Mouse (Mus musculus): ENCODE data around the gene Rsph6a. TPM values are rescaled to one million over a fixed set of nuclear protein-coding genes. Genes with fewer than 3 reads are reported as not detected.
"Not testable (repeated sequence)": the region's sequence is repeated elsewhere in the genome, so short reads cannot be mapped to it uniquely, and the experiment has no call there.

Gene Rsph6a
- polyA plus RNA-seq, 1 experiment from 2014 or later, result not detected

- H3K9me3 ChIP-seq (replicated peaks), result no peaks in the 10 kb centered on the region
- H3K4me1 ChIP-seq, result peaks cover 9% of the 10 kb centered on the region
- H3K9ac ChIP-seq, result no peak overlapping the region
- ATAC-seq (replicated peaks; ENCODE audit: low FRiP score), result no peak
- no peak overlapping the region for H3K4me3 ChIP-seq (replicated peaks)
- 80% methylated on average over 8 of the region's 8 CpGs for WGBS
- H3K36me3 ChIP-seq, result peaks cover 93% of the 10 kb centered on the region
- no peak overlapping the region for H3K4me2 ChIP-seq
- no peaks in the 10 kb centered on the region for H3K27me3 ChIP-seq
- H3K27ac ChIP-seq, result no peak overlapping the region
Measured at GRCm38 (mm10) chr7:19050172-19050571, 4.3 kb upstream of the Rsph6a start.

DNA sequence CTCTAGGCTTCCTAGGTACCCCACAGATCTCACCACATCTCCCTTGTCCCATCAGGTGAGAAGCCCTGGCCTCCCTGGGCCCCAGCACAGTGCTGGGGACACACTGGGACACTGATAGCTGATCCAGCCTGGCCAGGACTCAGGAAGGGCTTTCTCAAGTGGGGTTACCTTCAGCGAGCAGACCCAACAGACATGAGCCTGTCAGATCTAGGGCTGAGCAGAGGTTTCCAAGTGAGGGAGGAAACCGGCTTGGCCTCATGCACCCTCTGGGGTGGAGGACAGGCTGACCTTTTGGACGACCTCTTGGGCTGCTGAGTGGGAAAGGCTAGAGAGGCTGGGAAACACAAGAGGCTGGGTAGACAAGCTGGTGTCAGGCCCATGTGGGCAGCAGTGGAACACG, 3.3 kb upstream of the Rsph6a start:
- H3K4me3 ChIP-seq (replicated peaks), result no peak overlapping the region
- whole genome bisulfite sequencing, result 60% methylated on average over 4 of the region's 4 CpGs
- H3K27ac ChIP-seq, result no peak overlapping the region
- H3K4me1 ChIP-seq, result peaks cover 9% of the 10 kb centered on the region
- H3K27me3 ChIP-seq, result no peaks in the 10 kb centered on the region
- H3K36me3 ChIP-seq, result peaks cover 84% of the 10 kb centered on the region
- H3K9me3 ChIP-seq (replicated peaks), result no peaks in the 10 kb centered on the region
- H3K4me2 ChIP-seq, result no peak overlapping the region
- H3K9ac ChIP-seq, result no peak overlapping the region
- no peak for ATAC-seq (replicated peaks; ENCODE audit: low FRiP score)

DNA sequence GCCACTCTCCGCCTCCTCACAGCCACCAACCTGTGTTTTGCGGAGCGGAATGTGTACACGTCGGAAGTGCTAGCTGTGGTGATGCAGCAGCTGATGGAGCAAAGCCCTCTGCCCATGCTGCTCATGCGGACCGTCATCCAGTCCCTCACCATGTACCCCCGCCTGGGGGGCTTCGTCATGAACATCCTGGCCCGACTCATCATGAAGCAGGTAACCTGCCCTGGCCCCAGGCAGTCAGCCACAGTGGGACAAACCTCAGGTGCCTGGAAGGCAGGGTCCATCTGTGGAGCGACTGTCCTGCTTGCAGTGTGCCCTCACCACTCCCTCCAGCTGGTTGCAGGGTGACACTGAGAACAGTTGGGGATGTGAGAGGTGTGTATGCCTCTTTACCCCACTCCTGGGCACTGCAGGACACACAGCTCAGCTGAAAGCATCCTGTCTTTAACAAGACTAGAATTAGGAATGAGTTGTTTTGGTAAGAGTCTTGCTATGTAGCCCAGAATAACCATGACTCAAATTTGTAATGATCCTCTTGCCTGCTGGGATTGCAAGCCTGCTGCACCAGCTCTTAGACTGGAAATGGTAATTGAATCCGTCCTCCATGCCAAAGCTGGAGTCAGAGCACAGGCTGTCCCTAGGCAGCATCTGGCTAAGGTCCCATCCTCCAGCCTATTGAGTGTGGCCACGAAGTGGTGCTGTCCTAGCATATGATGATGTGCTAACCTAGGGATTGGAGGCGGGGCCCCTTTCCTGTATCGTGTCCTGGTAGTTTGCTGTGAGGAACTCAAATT, 1.9 kb upstream of the Rsph6a start:
- H3K4me2 ChIP-seq, result no peak overlapping the region
- H3K27me3 ChIP-seq, result no peaks in the 10 kb centered on the region
- peaks cover 70% of the 10 kb centered on the region for H3K36me3 ChIP-seq
- peaks cover 9% of the 10 kb centered on the region for H3K4me1 ChIP-seq
- WGBS, result 91% methylated on average over 15 of the region's 15 CpGs
- H3K27ac ChIP-seq, result no peak overlapping the region
- H3K9ac ChIP-seq, result no peak overlapping the region
- no peaks in the 10 kb centered on the region for H3K9me3 ChIP-seq (replicated peaks)
- H3K4me3 ChIP-seq (replicated peaks), result no peak overlapping the region
- ATAC-seq (replicated peaks; ENCODE audit: low FRiP score), result no peak

GRCm38 (mm10) chr7:19053136-19053532, 1.4 kb upstream of the Rsph6a start:
- peaks cover 64% of the 10 kb centered on the region for H3K36me3 ChIP-seq
- 89% methylated on average over 7 of the region's 7 CpGs for whole genome bisulfite sequencing

DNA sequence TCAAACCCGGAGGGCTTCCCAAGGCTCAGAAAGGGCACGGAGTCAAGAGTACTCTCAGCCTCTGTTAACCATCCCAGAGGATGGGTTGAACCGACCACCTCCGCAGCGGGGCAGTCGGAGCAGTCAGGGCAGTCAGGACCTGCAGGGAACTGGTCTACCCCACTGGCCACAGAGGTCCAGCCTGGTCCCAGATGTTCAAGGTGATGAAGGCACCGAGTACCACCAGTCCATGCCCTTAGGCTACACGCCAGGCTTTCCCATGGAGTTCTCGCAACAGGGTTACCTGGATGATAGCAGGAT, 237 bp downstream of the Rsph6a start:
- ATAC-seq (replicated peaks; ENCODE audit: low FRiP score), result no peak; the same call in 1 of the 2 replicates
- Histone ChIP-seq H3K4me3 (replicated peaks) (no peak overlapping the region), H3K9ac (no peak overlapping the region), H3K9me3 (replicated peaks) (no peaks in the 10 kb centered on the region), H3K36me3 (peaks cover 48% of the 10 kb centered on the region), H3K27me3 (no peaks in the 10 kb centered on the region), H3K27ac (no peak overlapping the region), H3K4me1 (peaks cover 9% of the 10 kb centered on the region), H3K4me2 (peak overlapping the region; percentile 48)
- WGBS, result 63% methylated on average over 9 of the region's 9 CpGs

More at GRCm38 (mm10) chr7:19053136-19053532, 1.4 kb upstream of the Rsph6a start:
- H3K9ac ChIP-seq, result no peak overlapping the region
- no peak for ATAC-seq (replicated peaks; ENCODE audit: low FRiP score)
- no peak overlapping the region for H3K4me3 ChIP-seq (replicated peaks)
- no peaks in the 10 kb centered on the region for H3K9me3 ChIP-seq (replicated peaks)
- H3K4me2 ChIP-seq, result no peak overlapping the region
- no peaks in the 10 kb centered on the region for H3K27me3 ChIP-seq
- H3K4me1 ChIP-seq, result peaks cover 9% of the 10 kb centered on the region
- H3K27ac ChIP-seq, result no peak overlapping the region

DNA sequence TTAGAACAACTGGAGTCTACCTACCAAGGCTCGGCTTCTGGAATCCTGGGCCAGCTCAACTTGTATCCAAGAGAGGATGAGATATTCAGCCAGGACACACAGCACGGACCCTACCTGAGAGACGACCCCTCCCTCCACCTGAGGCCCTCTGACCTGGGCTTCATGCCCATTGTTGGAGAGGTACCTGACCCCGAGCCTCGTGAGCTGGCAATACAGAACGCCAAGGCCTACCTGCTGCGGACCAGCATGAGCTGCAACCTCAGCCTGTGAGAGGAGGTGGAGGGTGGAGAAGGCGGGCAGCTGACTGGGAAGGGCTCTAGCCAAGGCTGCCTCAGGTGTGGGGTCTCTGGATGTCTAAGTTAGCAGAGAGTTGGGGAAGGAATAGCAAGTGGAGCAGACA, 618 bp downstream of the Rsph6a start:
- ATAC-seq (replicated peaks; ENCODE audit: low FRiP score), result no peak
- no peaks in the 10 kb centered on the region for H3K27me3 ChIP-seq
- no peak overlapping the region for H3K4me2 ChIP-seq
- H3K4me1 ChIP-seq, result peaks cover 9% of the 10 kb centered on the region
- H3K4me3 ChIP-seq (replicated peaks), result no peak overlapping the region
- peaks cover 44% of the 10 kb centered on the region for H3K36me3 ChIP-seq
- no peak overlapping the region for H3K27ac ChIP-seq
- no peaks in the 10 kb centered on the region for H3K9me3 ChIP-seq (replicated peaks)
- 92% methylated on average over 8 of the region's 8 CpGs for WGBS
- no peak overlapping the region for H3K9ac ChIP-seq

DNA sequence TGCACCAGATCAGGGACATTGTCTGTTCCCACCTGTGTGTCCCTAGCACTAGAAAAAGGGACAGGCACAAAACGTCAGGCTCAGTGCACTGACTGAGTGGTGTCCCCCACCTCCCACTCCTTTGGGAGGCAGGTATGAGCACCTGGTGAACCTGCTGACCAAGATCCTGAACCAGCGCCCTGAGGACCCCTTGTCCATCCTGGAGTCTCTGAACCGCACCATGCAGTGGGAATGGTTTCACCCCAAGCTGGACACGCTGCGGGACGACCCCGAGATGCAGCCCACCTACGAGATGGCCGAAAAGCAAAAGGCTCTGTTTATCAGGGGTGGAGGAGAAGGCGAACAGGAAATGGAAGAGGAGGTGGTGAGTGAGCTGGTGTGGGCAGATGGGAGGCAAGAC, 2.9 kb downstream of the Rsph6a start:
- H3K4me2 ChIP-seq, result no peak overlapping the region
- H3K4me3 ChIP-seq (replicated peaks), result no peak overlapping the region
- H3K27me3 ChIP-seq, result no peaks in the 10 kb centered on the region
- H3K36me3 ChIP-seq, result peaks cover 21% of the 10 kb centered on the region
- 87% methylated on average over 10 of the region's 10 CpGs for WGBS
- H3K9me3 ChIP-seq (replicated peaks), result no peaks in the 10 kb centered on the region
- H3K9ac ChIP-seq, result no peak overlapping the region
- H3K27ac ChIP-seq, result no peak overlapping the region
- H3K4me1 ChIP-seq, result peaks cover 9% of the 10 kb centered on the region
- ATAC-seq (replicated peaks; ENCODE audit: low FRiP score), result no peak

GRCm38 (mm10) chr7:19065896-19066295, 11.4 kb downstream of the Rsph6a start:
- ATAC-seq (replicated peaks; ENCODE audit: low FRiP score), result no peak
- Histone ChIP-seq H3K9ac (no peak overlapping the region), H3K27ac (no peak overlapping the region), H3K27me3 (peaks cover 42% of the 10 kb centered on the region), H3K9me3 (replicated peaks) (no peaks in the 10 kb centered on the region), H3K36me3 (no peaks in the 10 kb centered on the region), H3K4me1 (no peaks in the 10 kb centered on the region), H3K4me2 (peak overlapping the region; percentile 8), H3K4me3 (replicated peaks) (no peak overlapping the region; the same call in 1 of the 2 replicates)
- WGBS, result 54% methylated on average over 13 of the region's 13 CpGs

DNA sequence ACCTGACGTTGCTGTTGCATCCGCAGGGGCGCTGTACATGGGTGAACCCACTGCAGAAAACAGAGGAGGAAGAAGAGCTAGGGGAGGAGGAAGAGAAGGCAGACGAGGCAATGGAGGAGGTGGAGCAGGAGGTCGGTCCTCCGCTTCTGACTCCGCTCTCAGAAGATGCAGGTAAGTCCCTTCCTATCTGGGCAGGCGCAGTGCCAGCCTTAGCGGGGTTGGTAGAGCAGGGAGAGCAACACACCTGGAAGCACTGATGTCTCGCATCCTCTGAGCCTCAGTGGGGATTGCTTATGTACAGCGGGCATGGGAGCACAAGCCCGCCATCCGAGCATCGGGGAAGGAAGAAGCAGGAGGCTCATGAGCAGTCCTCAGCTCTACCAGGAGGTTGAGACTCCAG, 12.6 kb downstream of the Rsph6a start:
- Histone ChIP-seq H3K36me3 (no peaks in the 10 kb centered on the region), H3K27ac (no peak overlapping the region), H3K4me3 (replicated peaks) (no peak overlapping the region), H3K9me3 (replicated peaks) (no peaks in the 10 kb centered on the region), H3K27me3 (peaks cover 42% of the 10 kb centered on the region), H3K4me2 (no peak overlapping the region), H3K4me1 (no peaks in the 10 kb centered on the region), H3K9ac (no peak overlapping the region)
- 47% methylated on average over 14 of the region's 14 CpGs for WGBS
- ATAC-seq (replicated peaks; ENCODE audit: low FRiP score), result no peak

DNA sequence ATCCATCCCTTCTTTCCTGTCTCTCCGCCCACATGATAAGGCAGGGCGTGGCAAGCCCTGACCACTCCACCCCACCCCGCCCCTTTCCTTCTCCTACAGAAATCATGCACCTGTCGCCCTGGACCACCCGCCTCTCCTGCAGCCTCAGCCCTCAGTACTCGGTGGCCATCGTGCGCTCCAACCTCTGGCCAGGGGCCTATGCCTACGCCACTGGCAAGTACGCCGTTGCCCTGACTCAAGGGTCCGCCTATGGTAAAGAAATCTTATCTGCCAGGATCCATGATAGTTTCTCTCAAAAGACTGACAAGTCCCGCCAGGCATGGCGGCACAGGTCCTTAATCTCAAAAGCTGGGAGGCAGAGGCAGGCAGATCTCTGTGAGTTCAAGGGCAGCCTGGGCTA, 13.4 kb downstream of the Rsph6a start:
- WGBS, result 66% methylated on average over 13 of the region's 14 CpGs
- no peak for ATAC-seq (replicated peaks; ENCODE audit: low FRiP score)
- H3K36me3 ChIP-seq, result no peaks in the 10 kb centered on the region

DNA sequence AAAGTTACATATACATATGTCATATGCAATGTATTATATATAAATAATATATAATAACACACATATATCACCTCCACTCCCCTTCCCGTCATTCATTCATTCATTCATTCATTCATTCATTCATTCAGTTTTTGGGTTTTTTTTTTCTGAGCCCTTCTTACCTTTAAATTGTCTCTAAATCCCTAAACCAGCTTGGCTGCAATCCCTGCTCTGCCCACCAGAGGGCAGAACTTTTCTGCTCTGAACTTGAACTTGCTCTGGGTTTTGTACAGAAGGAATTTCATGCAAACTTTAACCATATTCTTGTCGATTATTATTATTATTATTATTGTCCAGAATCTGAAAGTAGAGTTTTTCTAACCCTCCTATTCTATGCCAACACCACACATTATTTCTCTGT, 14.2 kb downstream of the Rsph6a start:
- H3K4me3 ChIP-seq (replicated peaks), result no peak overlapping the region
- H3K9me3 ChIP-seq (replicated peaks), result no peaks in the 10 kb centered on the region
- ATAC-seq (replicated peaks; ENCODE audit: low FRiP score), result no peak
- no peak overlapping the region for H3K4me2 ChIP-seq
- no peak overlapping the region for H3K9ac ChIP-seq
- H3K27ac ChIP-seq, result no peak overlapping the region
- no peaks in the 10 kb centered on the region for H3K36me3 ChIP-seq
- WGBS, result 6% methylated on average over 2 of the region's 2 CpGs
- peaks cover 39% of the 10 kb centered on the region for H3K27me3 ChIP-seq
- no peaks in the 10 kb centered on the region for H3K4me1 ChIP-seq

More for the DNA sequence above, 13.4 kb downstream of the Rsph6a start:
- no peak overlapping the region for H3K4me3 ChIP-seq (replicated peaks)
- no peak overlapping the region for H3K27ac ChIP-seq
- no peak overlapping the region for H3K9ac ChIP-seq
- H3K27me3 ChIP-seq, result peaks cover 42% of the 10 kb centered on the region
- H3K4me2 ChIP-seq, result no peak overlapping the region
- no peaks in the 10 kb centered on the region for H3K4me1 ChIP-seq
- H3K9me3 ChIP-seq (replicated peaks), result no peaks in the 10 kb centered on the region

DNA sequence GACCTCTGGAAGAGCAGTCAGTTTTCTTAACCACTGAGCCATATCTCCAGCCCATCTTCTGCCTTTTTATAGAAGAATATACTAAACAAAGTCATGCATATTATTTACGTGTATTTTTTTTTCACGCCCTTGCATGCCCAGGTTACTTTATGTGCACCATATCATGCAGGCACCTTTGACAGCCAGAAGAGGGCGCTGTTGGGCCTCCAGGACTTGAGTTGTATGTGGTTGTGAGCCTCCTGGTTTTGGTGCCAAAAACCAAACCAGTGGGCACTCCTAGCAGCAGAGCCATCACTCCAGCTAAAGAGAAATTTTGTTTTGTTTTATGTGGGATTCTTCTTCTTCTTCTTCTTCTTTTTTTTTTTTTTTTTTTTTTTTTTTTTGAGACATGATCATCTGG, 15.0 kb downstream of the Rsph6a start:
- no peak overlapping the region for H3K4me3 ChIP-seq (replicated peaks)
- H3K27ac ChIP-seq, result no peak overlapping the region
- no peak overlapping the region for H3K4me2 ChIP-seq
- H3K36me3 ChIP-seq, result no peaks in the 10 kb centered on the region
- WGBS, result 50% methylated on average over 3 of the region's 3 CpGs
- no peak for ATAC-seq (replicated peaks; ENCODE audit: low FRiP score)
- H3K4me1 ChIP-seq, result no peaks in the 10 kb centered on the region
- H3K9me3 ChIP-seq (replicated peaks), result no peaks in the 10 kb centered on the region
- H3K27me3 ChIP-seq, result peaks cover 35% of the 10 kb centered on the region
- no peak overlapping the region for H3K9ac ChIP-seq

GRCm38 (mm10) chr7:19071024-19071423, 16.5 kb downstream of the Rsph6a start:
- H3K9me3 ChIP-seq (replicated peaks); H3K27ac ChIP-seq; H3K4me1 ChIP-seq; ATAC-seq (replicated peaks; ENCODE audit: low FRiP score); H3K4me3 ChIP-seq (replicated peaks); H3K4me2 ChIP-seq; H3K36me3 ChIP-seq; H3K9ac ChIP-seq: not testable (repeated sequence)
- H3K27me3 ChIP-seq, result peaks cover 20% of the 10 kb centered on the region
- WGBS, result 61% methylated on average over 3 of the region's 3 CpGs
